Mouse (Mus musculus) embryonic facial prominence, embryonic 13.5 days (tissue): Measurements from ENCODE around the gene Sned1. TPM values are rescaled to one million over a fixed set of nuclear protein-coding genes. Genes with fewer than 3 reads are reported as not detected.
"Not testable (repeated sequence)": the region's sequence is repeated elsewhere in the genome, so short reads cannot be mapped to it uniquely, and the experiment has no call there.

Experiments used
- ATAC-seq: fragments of 200-750 bp; cut with Nextera tagmentation; 2 replicates; pipeline ENCODE4 v1.8.0; 2017; ENCODE audit warnings: low read depth; ENCODE audit not compliant: insufficient number of reproducible peaks, insufficient read depth, low FRiP score, low TSS enrichment
- H3K27ac ChIP-seq: fragments of 300-500 bp; sonication (generic); 2 replicates; pipeline ENCODE4 v1.5.1; 2015; ENCODE audit warnings: moderate library complexity, mild to moderate bottlenecking, inconsistent platforms
- H3K27me3 ChIP-seq: fragments of 300-500 bp; sonication (generic); 2 replicates; pipeline ENCODE4 v1.6.1; 2015; ENCODE audit warnings: mild to moderate bottlenecking, inconsistent platforms
- H3K36me3 ChIP-seq: fragments of 300-500 bp; sonication (generic); 2 replicates; pipeline ENCODE4 v1.6.1; 2015; ENCODE audit warnings: mild to moderate bottlenecking, inconsistent platforms
- H3K4me1 ChIP-seq: fragments of 300-500 bp; sonication (generic); 2 replicates; pipeline ENCODE4 v1.6.1; 2015; ENCODE audit warnings: inconsistent platforms
- H3K4me2 ChIP-seq: fragments of 300-500 bp; sonication (generic); 2 replicates; pipeline ENCODE4 v1.6.1; 2015; ENCODE audit warnings: moderate library complexity, mild to moderate bottlenecking, inconsistent platforms
- H3K4me3 ChIP-seq: fragments of 300-500 bp; sonication (generic); 2 replicates; pipeline ENCODE4 v1.5.1; 2015; ENCODE audit warnings: mild to moderate bottlenecking, inconsistent platforms
- H3K9ac ChIP-seq: fragments of 300-500 bp; sonication (generic); 2 replicates; pipeline ENCODE4 v1.6.1; 2015; ENCODE audit warnings: mild to moderate bottlenecking, inconsistent platforms
- H3K9me3 ChIP-seq: fragments of 300-500 bp; sonication (generic); 2 replicates; pipeline ENCODE4 v1.6.1; 2016; ENCODE audit warnings: inconsistent platforms
- WGBS: fragments of 180-500 bp; shearing (Covaris S2); methylation state at CpG from one replicate; pipeline ENCODE4 v1.1.7; 2015; ENCODE audit warnings: mixed read lengths; 5-methylcytosine and 5-hydroxymethylcytosine counted together
- polyA plus RNA-seq: library from polyadenylated mRNA; unstranded; fragments of >200 nt; fragmentation: Nextera tagmentation; extraction: Ambion mirVana; gene quantifications from 2 replicates; pipeline ENCODE4 v1.2.1, GENCODE M21; 2015

Sned1 gene
- polyA plus RNA-seq, 1 experiment from 2014 or later: 13.8 TPM

- no peak overlapping the region for H3K4me3 ChIP-seq
- WGBS: 2% methylated on average over 16 of the region's 16 CpGs
- no peaks in the 10 kb centered on the region for H3K9me3 ChIP-seq
- H3K9ac ChIP-seq: no peak overlapping the region
- H3K27ac ChIP-seq: no peak overlapping the region
- H3K27me3 ChIP-seq: no peaks in the 10 kb centered on the region
- no peak for ATAC-seq
- peaks cover 22% of the 10 kb centered on the region for H3K36me3 ChIP-seq
- H3K4me1 ChIP-seq: peaks cover under 1% of the 10 kb centered on the region; the same call in 1 of the 2 replicates
- H3K4me2 ChIP-seq: no peak overlapping the region
Measured at GRCm38 (mm10) chr1:93272409-93272821, 36.8 kb downstream of the Sned1 start.

GRCm38 (mm10) chr1:93275561-93275960 is 39.9 kb downstream of the Sned1 start:
- Histone ChIP-seq H3K9ac (no peak overlapping the region), H3K9me3 (no peaks in the 10 kb centered on the region), H3K4me2 (no peak overlapping the region), H3K27me3 (no peaks in the 10 kb centered on the region), H3K4me3 (no peak overlapping the region), H3K27ac (no peak overlapping the region), H3K4me1 (no peaks in the 10 kb centered on the region), H3K36me3 (peaks cover 22% of the 10 kb centered on the region)
- no peak for ATAC-seq
- 79% methylated on average over 6 of the region's 6 CpGs for WGBS

- no peaks in the 10 kb centered on the region for H3K9me3 ChIP-seq
- H3K4me2 ChIP-seq: no peak overlapping the region
- H3K27ac ChIP-seq: no peak overlapping the region
- H3K4me3 ChIP-seq: no peak overlapping the region
- H3K9ac ChIP-seq: no peak overlapping the region
- H3K27me3 ChIP-seq: no peaks in the 10 kb centered on the region
- 77% methylated on average over 7 of the region's 7 CpGs for WGBS
- no peak for ATAC-seq
- no peaks in the 10 kb centered on the region for H3K4me1 ChIP-seq
- peaks cover 22% of the 10 kb centered on the region for H3K36me3 ChIP-seq
Measured at GRCm38 (mm10) chr1:93277041-93277440, 41.4 kb downstream of the Sned1 start.

- 51% methylated on average over 3 of the region's 3 CpGs for WGBS
- no peaks in the 10 kb centered on the region for H3K4me1 ChIP-seq
- H3K36me3 ChIP-seq: peaks cover 35% of the 10 kb centered on the region
- H3K27me3 ChIP-seq: no peaks in the 10 kb centered on the region
- no peak for ATAC-seq
- no peak overlapping the region for H3K4me2 ChIP-seq
- no peak overlapping the region for H3K9ac ChIP-seq
- H3K27ac ChIP-seq: no peak overlapping the region
- H3K9me3 ChIP-seq: no peaks in the 10 kb centered on the region
- no peak overlapping the region for H3K4me3 ChIP-seq
Measured at GRCm38 (mm10) chr1:93289678-93290214, 54.1 kb downstream of the Sned1 start.

GRCm38 (mm10) chr1:93290956-93291355 is 55.3 kb downstream of the Sned1 start:
- Histone ChIP-seq H3K4me3 (no peak overlapping the region), H3K27me3 (no peaks in the 10 kb centered on the region), H3K9ac (no peak overlapping the region), H3K36me3 (peaks cover 32% of the 10 kb centered on the region), H3K27ac (no peak overlapping the region), H3K9me3 (no peaks in the 10 kb centered on the region), H3K4me2 (no peak overlapping the region), H3K4me1 (no peaks in the 10 kb centered on the region)
- WGBS: 86% methylated on average over 4 of the region's 4 CpGs
- ATAC-seq: no peak

- WGBS: 92% methylated on average over 1 of the region's 1 CpGs
Measured at GRCm38 (mm10) chr1:93291591-93291990, 56.0 kb downstream of the Sned1 start.

GRCm38 (mm10) chr1:93292006-93292405 is 56.4 kb downstream of the Sned1 start:
- ATAC-seq: no peak
- Histone ChIP-seq H3K4me3 (no peak overlapping the region), H3K36me3 (peaks cover 34% of the 10 kb centered on the region)

More at GRCm38 (mm10) chr1:93291591-93291990, 56.0 kb downstream of the Sned1 start:
- H3K9ac ChIP-seq: no peak overlapping the region
- no peak for ATAC-seq
- no peaks in the 10 kb centered on the region for H3K4me1 ChIP-seq
- H3K9me3 ChIP-seq: no peaks in the 10 kb centered on the region
- no peaks in the 10 kb centered on the region for H3K27me3 ChIP-seq
- no peak overlapping the region for H3K27ac ChIP-seq
- no peak overlapping the region for H3K4me3 ChIP-seq
- peaks cover 34% of the 10 kb centered on the region for H3K36me3 ChIP-seq
- H3K4me2 ChIP-seq: no peak overlapping the region

GRCm38 (mm10) chr1:93294491-93294890 is 58.9 kb downstream of the Sned1 start:
- not testable (repeated sequence) for ATAC-seq, H3K27ac ChIP-seq, H3K4me1 ChIP-seq, H3K4me2 ChIP-seq, H3K4me3 ChIP-seq, H3K27me3 ChIP-seq, H3K9ac ChIP-seq, H3K9me3 ChIP-seq
- 74% methylated on average over 3 of the region's 3 CpGs for WGBS
- peaks cover 54% of the 10 kb centered on the region for H3K36me3 ChIP-seq

More at GRCm38 (mm10) chr1:93292006-93292405, 56.4 kb downstream of the Sned1 start:
- H3K9ac ChIP-seq: no peak overlapping the region
- no peak overlapping the region for H3K4me2 ChIP-seq
- H3K4me1 ChIP-seq: no peaks in the 10 kb centered on the region
- WGBS: 76% methylated on average over 8 of the region's 8 CpGs
- no peaks in the 10 kb centered on the region for H3K9me3 ChIP-seq
- no peaks in the 10 kb centered on the region for H3K27me3 ChIP-seq
- no peak overlapping the region for H3K27ac ChIP-seq

GRCm38 (mm10) chr1:93299791-93300190 is 64.2 kb downstream of the Sned1 start:
- no peak overlapping the region for H3K4me3 ChIP-seq
- H3K4me2 ChIP-seq: no peak overlapping the region
- 78% methylated on average over 4 of the region's 4 CpGs for WGBS
- no peaks in the 10 kb centered on the region for H3K27me3 ChIP-seq
- H3K9me3 ChIP-seq: no peaks in the 10 kb centered on the region
- H3K36me3 ChIP-seq: peaks cover 88% of the 10 kb centered on the region
- ATAC-seq: no peak
- H3K9ac ChIP-seq: no peak overlapping the region
- no peak overlapping the region for H3K27ac ChIP-seq
- H3K4me1 ChIP-seq: peaks cover 7% of the 10 kb centered on the region

GRCm38 (mm10) chr1:93300578-93300977 is 64.9 kb downstream of the Sned1 start:
- WGBS: 85% methylated on average over 3 of the region's 3 CpGs
- peaks cover 86% of the 10 kb centered on the region for H3K36me3 ChIP-seq

GRCm38 (mm10) chr1:93305581-93306337 is 70.1 kb downstream of the Sned1 start, which contains the start of gene Mterf4:
Mterf4 (minus strand) TSS chr1:93305915.
- WGBS: 6% methylated on average over 36 of the region's 36 CpGs
- no peaks in the 10 kb centered on the region for H3K27me3 ChIP-seq
- H3K9me3 ChIP-seq: no peaks in the 10 kb centered on the region
- peaks cover 51% of the 10 kb centered on the region for H3K36me3 ChIP-seq
- H3K4me1 ChIP-seq: peaks cover 12% of the 10 kb centered on the region
- H3K27ac ChIP-seq: peak within 1 kb of the TSS; percentile 39; the same call in 1 of the 2 replicates
- peak within 1 kb of the TSS; percentile 77 for H3K4me2 ChIP-seq
- peak; percentile 83 for ATAC-seq
- peak within 1 kb of the TSS; percentile 92 for H3K9ac ChIP-seq
- peak within 1 kb of the TSS; percentile 92 for H3K4me3 ChIP-seq

More at GRCm38 (mm10) chr1:93300578-93300977, 64.9 kb downstream of the Sned1 start:
- no peak overlapping the region for H3K4me2 ChIP-seq
- H3K27me3 ChIP-seq: no peaks in the 10 kb centered on the region
- no peak overlapping the region for H3K4me3 ChIP-seq
- ATAC-seq: no peak
- H3K9ac ChIP-seq: no peak overlapping the region; the same call in 1 of the 2 replicates
- H3K27ac ChIP-seq: no peak overlapping the region
- H3K4me1 ChIP-seq: peaks cover 12% of the 10 kb centered on the region
- H3K9me3 ChIP-seq: no peaks in the 10 kb centered on the region

- no peak for ATAC-seq
- 87% methylated on average over 6 of the region's 6 CpGs for WGBS
- peaks cover 88% of the 10 kb centered on the region for H3K36me3 ChIP-seq
Measured at GRCm38 (mm10) chr1:93323973-93324372, 88.3 kb downstream of the Sned1 start.

More at GRCm38 (mm10) chr1:93323973-93324372, 88.3 kb downstream of the Sned1 start:
- Histone ChIP-seq H3K27ac (no peak overlapping the region), H3K4me1 (no peaks in the 10 kb centered on the region), H3K9me3 (no peaks in the 10 kb centered on the region), H3K27me3 (no peaks in the 10 kb centered on the region), H3K9ac (no peak overlapping the region), H3K4me3 (no peak overlapping the region), H3K4me2 (no peak overlapping the region)
